Mouse (Mus musculus) lung, adult 2 months (tissue): ENCODE data around the gene Pde8b. TPM values are rescaled to one million over a fixed set of nuclear protein-coding genes. Genes with fewer than 3 reads are reported as not detected.

Experiments used
- DNase-seq: peaks from one replicate; pipeline ENCODE4 v3.0.0; 2022
- H3K4me1 ChIP-seq: fragments of 200-500 bp; 2 replicates; pipeline ENCODE4 v1.6.1; 2011; ENCODE audit warnings: low read length; ENCODE audit not compliant: control insufficient read depth, insufficient read depth
- H3K4me3 ChIP-seq: fragments of 200-500 bp; replicated peaks from 2 replicates; pipeline ENCODE3; 2011; ENCODE audit warnings: low read depth, mild to moderate bottlenecking, control low read depth, low read length; ENCODE audit errors: extremely low read depth
- CTCF ChIP-seq: fragments of 200-500 bp; IDR thresholded peaks from 2 replicates; pipeline ENCODE4 v1.5.1; 2011; ENCODE audit warnings: mild to moderate bottlenecking, low read length, control low read depth; ENCODE audit not compliant: insufficient read depth
- POLR2A ChIP-seq: fragments of 200-500 bp; IDR thresholded peaks from 2 replicates; pipeline ENCODE4 v1.6.1; 2011; ENCODE audit warnings: low read depth, mild to moderate bottlenecking, control low read depth, low read length, borderline replicate concordance; ENCODE audit errors: extremely low read depth
- WGBS: fragments of 180-500 bp; shearing (Covaris S2); methylation state at CpG from one replicate; pipeline ENCODE4 v1.1.7; 2018; 5-methylcytosine and 5-hydroxymethylcytosine counted together
- polyA plus RNA-seq: library from polyadenylated mRNA; depleted of rRNA; stranded (reverse); fragments of >200 nt; gene quantifications from 2 replicates; pipeline ENCODE4 v1.2.3, GENCODE M21; 2012

Pde8b gene
- polyA plus RNA-seq, 1 experiment: 38.8 TPM

DNA sequence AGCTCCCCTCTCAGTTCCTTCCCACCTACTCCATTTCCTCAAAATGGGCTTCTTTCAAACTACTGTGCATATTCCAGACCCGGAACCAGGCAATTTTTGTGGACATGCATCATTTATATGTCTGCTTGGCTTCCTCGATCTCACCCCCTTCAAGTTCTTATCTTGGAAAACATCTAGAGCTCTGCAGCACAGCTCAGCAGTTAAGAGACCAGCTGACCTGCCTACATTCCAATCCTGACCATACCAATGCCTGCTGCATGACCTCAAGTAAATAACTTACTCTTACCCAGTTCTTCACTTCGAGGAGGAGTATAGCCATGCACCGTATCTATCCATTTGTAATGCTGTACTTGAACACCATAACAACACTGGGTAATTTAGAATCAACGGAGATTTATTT, 58.2 kb downstream of the Pde8b start:
- WGBS: 63% methylated on average over 5 of the region's 5 CpGs
- Histone ChIP-seq H3K4me3 (no peak overlapping the region), H3K4me1 (no peaks in the 10 kb centered on the region; the same call in 1 of the 2 replicates)
- TF ChIP-seq CTCF: no peak
- TF ChIP-seq POLR2A: no peak
- DNase-seq: no peak

- DNase-seq: no peak
- TF ChIP-seq POLR2A (no peak), CTCF (no peak)
- Histone ChIP-seq H3K4me1 (peaks cover 2% of the 10 kb centered on the region; the same call in 1 of the 2 replicates), H3K4me3 (no peak overlapping the region)
- WGBS: 70% methylated on average over 2 of the region's 2 CpGs
Measured at GRCm38 (mm10) chr13:95189111-95189510, 61.0 kb downstream of the Pde8b start.

GRCm38 (mm10) chr13:95187153-95187665, 62.9 kb downstream of the Pde8b start:
- H3K4me3 ChIP-seq: no peak overlapping the region
- WGBS: 85% methylated on average over 5 of the region's 5 CpGs
- no peak for DNase-seq
- peaks cover 2% of the 10 kb centered on the region; the same call in 1 of the 2 replicates for H3K4me1 ChIP-seq
- no peak for TF ChIP-seq POLR2A
- no peak for TF ChIP-seq CTCF

GRCm38 (mm10) chr13:95186741-95187035, 63.4 kb downstream of the Pde8b start:
- H3K4me3 ChIP-seq: no peak overlapping the region
- no peak for DNase-seq
- TF ChIP-seq CTCF (no peak), POLR2A (no peak)
- WGBS: 39% methylated on average over 4 of the region's 4 CpGs
- H3K4me1 ChIP-seq: peaks cover 2% of the 10 kb centered on the region; the same call in 1 of the 2 replicates

- no peak for TF ChIP-seq POLR2A
- no peak for TF ChIP-seq CTCF
- Histone ChIP-seq H3K4me3 (no peak overlapping the region), H3K4me1 (peaks cover 2% of the 10 kb centered on the region; the same call in 1 of the 2 replicates)
- DNase-seq: no peak
- 30% methylated on average over 10 of the region's 10 CpGs for WGBS
Measured at GRCm38 (mm10) chr13:95185891-95186740, 64.0 kb downstream of the Pde8b start.

GRCm38 (mm10) chr13:95183686-95184085, 66.5 kb downstream of the Pde8b start:
- no peak overlapping the region for H3K4me3 ChIP-seq
- DNase-seq: no peak
- TF ChIP-seq CTCF: no peak
- TF ChIP-seq POLR2A: no peak
- WGBS: 58% methylated on average over 2 of the region's 2 CpGs
- H3K4me1 ChIP-seq: peaks cover 2% of the 10 kb centered on the region; the same call in 1 of the 2 replicates

GRCm38 (mm10) chr13:95180208-95180607, 69.9 kb downstream of the Pde8b start:
- no peak for TF ChIP-seq POLR2A
- no peak for TF ChIP-seq CTCF
- no peaks in the 10 kb centered on the region for H3K4me1 ChIP-seq
- DNase-seq: no peak
- no peak overlapping the region for H3K4me3 ChIP-seq
- WGBS: 86% methylated on average over 2 of the region's 2 CpGs

DNA sequence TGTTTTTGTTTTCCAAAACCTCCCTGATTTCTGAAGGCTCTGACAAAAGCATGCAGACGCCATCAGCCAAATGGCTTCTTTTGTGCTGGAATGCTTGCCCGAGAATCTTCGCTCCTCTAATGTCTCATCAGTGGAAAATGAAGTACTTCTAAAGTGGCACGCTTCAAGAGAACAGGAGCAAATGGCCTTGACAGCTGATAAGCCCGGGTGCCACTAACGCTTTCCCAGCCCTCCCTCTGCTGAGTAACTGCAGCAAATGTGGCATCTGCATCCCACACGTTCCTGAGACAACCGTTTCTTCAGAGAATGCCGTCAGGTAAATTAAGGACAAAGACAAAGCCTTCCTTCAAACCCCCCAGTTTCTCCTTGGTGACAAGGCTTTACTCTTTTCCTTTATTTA, 72.8 kb downstream of the Pde8b start:
- no peak for DNase-seq
- WGBS: 36% methylated on average over 9 of the region's 9 CpGs
- no peaks in the 10 kb centered on the region for H3K4me1 ChIP-seq
- no peak overlapping the region for H3K4me3 ChIP-seq
- TF ChIP-seq CTCF: no peak
- no peak for TF ChIP-seq POLR2A

- no peak overlapping the region for H3K4me3 ChIP-seq
- no peaks in the 10 kb centered on the region for H3K4me1 ChIP-seq
- WGBS: 56% methylated on average over 5 of the region's 5 CpGs
- no peak for TF ChIP-seq POLR2A
- TF ChIP-seq CTCF: no peak
- no peak for DNase-seq
Measured at GRCm38 (mm10) chr13:95176399-95176798, 73.7 kb downstream of the Pde8b start.

DNA sequence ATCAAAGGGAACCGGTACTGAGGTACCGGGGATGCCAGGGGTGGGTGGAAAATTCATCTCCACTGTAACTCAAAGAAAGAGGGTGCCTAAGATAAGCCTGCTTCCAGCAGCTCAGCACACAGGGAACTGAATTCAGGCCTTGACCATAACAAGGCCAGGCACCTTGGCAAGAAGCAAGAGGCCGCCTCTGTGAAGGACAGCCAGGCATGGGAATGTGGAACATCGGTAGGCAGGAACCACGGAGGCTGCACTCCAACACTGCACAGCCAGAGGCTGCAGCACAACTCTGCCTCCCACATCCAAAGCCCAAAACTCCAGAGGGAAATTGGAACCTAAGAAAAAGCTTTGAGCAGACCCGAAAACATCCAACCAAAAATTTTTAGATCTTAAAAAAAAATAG, 75.9 kb downstream of the Pde8b start:
- no peak for DNase-seq
- H3K4me1 ChIP-seq: no peaks in the 10 kb centered on the region
- TF ChIP-seq POLR2A: no peak
- no peak for TF ChIP-seq CTCF
- WGBS: 72% methylated on average over 6 of the region's 6 CpGs
- no peak overlapping the region for H3K4me3 ChIP-seq

GRCm38 (mm10) chr13:95172346-95172745, 77.8 kb downstream of the Pde8b start:
- Histone ChIP-seq H3K4me3 (no peak overlapping the region), H3K4me1 (no peaks in the 10 kb centered on the region)
- no peak for DNase-seq
- TF ChIP-seq CTCF: no peak
- no peak for TF ChIP-seq POLR2A
- WGBS: 87% methylated on average over 4 of the region's 4 CpGs
